Mouse (Mus musculus): ENCODE measurements at regions not wholly inside any gene's neighbourhood (a gene's known extent, or its start where the extent isn't known, plus 50 kb on each side); places are given as distances from the start of the nearest gene placed in this dataset.

GRCm38 (mm10) chr14:45993669-45994068 is 335.7 kb upstream of the Ddhd1 start:
- WGBS = 9% methylated on average over 3 of the region's 3 CpGs
- Histone ChIP-seq H3K4me2 (ENCODE audit: low read depth, low read length) (no peak overlapping the region), H3K9ac (replicated peaks; ENCODE audit: low read length) (no peak overlapping the region), H3K36me3 (ENCODE audit: insufficient read depth, low read length) (no peaks in the 10 kb centered on the region), H3K4me1 (ENCODE audit: insufficient read depth, low read length) (no peaks in the 10 kb centered on the region), H3K27me3 (ENCODE audit: insufficient read depth, low read length) (no peaks in the 10 kb centered on the region), H3K4me3 (ENCODE audit: low read length) (no peak overlapping the region), H3K9me3 (ENCODE audit: low read length) (no peaks in the 10 kb centered on the region), H3K27ac (no peak overlapping the region)
- DNase-seq (ENCODE audit: low spot score) = peak; percentile 78
- ATAC-seq = no peak
- peak; percentile 86 for TF ChIP-seq CTCF (IDR thresholded peaks at IDR 0.05; ENCODE audit: low read depth)

GRCm38 (mm10) chr14:45996760-45997159 is 338.8 kb upstream of the Ddhd1 start:
- ATAC-seq (0 out of 2 replicates have a peak, but pooled peaks have one; percentile 62), DNase-seq (ENCODE audit: low spot score) (peak; percentile 27)
- TF ChIP-seq CTCF (IDR thresholded peaks at IDR 0.05; ENCODE audit: low read depth) = no peak
- 50% methylated on average over 5 of the region's 5 CpGs for WGBS
- no peaks in the 10 kb centered on the region for H3K4me1 ChIP-seq (ENCODE audit: insufficient read depth, low read length)
- no peaks in the 10 kb centered on the region for H3K36me3 ChIP-seq (ENCODE audit: insufficient read depth, low read length)
- H3K4me2 ChIP-seq (ENCODE audit: low read depth, low read length) = no peak overlapping the region
- H3K27ac ChIP-seq = no peak overlapping the region
- H3K27me3 ChIP-seq (ENCODE audit: insufficient read depth, low read length) = no peaks in the 10 kb centered on the region
- no peaks in the 10 kb centered on the region for H3K9me3 ChIP-seq (ENCODE audit: low read length)
- H3K9ac ChIP-seq (replicated peaks; ENCODE audit: low read length) = no peak overlapping the region
- no peak overlapping the region for H3K4me3 ChIP-seq (ENCODE audit: low read length)

- no peak for ATAC-seq
- Histone ChIP-seq H3K4me2 (ENCODE audit: low read depth, low read length) (no peak overlapping the region), H3K9ac (replicated peaks; ENCODE audit: low read length) (no peak overlapping the region), H3K4me1 (ENCODE audit: insufficient read depth, low read length) (no peaks in the 10 kb centered on the region), H3K36me3 (ENCODE audit: insufficient read depth, low read length) (no peaks in the 10 kb centered on the region), H3K4me3 (ENCODE audit: low read length) (no peak overlapping the region), H3K27me3 (ENCODE audit: insufficient read depth, low read length) (no peaks in the 10 kb centered on the region), H3K27ac (no peak overlapping the region), H3K9me3 (ENCODE audit: low read length) (no peaks in the 10 kb centered on the region)
- no peak for TF ChIP-seq CTCF (IDR thresholded peaks at IDR 0.05; ENCODE audit: low read depth)
- 81% methylated on average over 6 of the region's 6 CpGs for WGBS
- DNase-seq (ENCODE audit: low spot score) = no peak
Observed at GRCm38 (mm10) chr14:46004078-46004477, 346.1 kb upstream of the Ddhd1 start.

- Histone ChIP-seq H3K9ac (replicated peaks; ENCODE audit: low read length) (no peak overlapping the region), H3K4me3 (ENCODE audit: low read length) (no peak overlapping the region), H3K4me1 (ENCODE audit: insufficient read depth, low read length) (no peaks in the 10 kb centered on the region), H3K27ac (no peak overlapping the region), H3K4me2 (ENCODE audit: low read depth, low read length) (no peak overlapping the region), H3K9me3 (ENCODE audit: low read length) (no peaks in the 10 kb centered on the region), H3K36me3 (ENCODE audit: insufficient read depth, low read length) (no peaks in the 10 kb centered on the region), H3K27me3 (ENCODE audit: insufficient read depth, low read length) (no peaks in the 10 kb centered on the region)
- TF ChIP-seq CTCF (IDR thresholded peaks at IDR 0.05; ENCODE audit: low read depth) = no peak
- DNase-seq (ENCODE audit: low spot score) (no peak), ATAC-seq (no peak)
- 65% methylated on average over 4 of the region's 4 CpGs for WGBS
Observed at GRCm38 (mm10) chr14:46005307-46005706, 347.4 kb upstream of the Ddhd1 start.

- no peak overlapping the region for H3K4me3 ChIP-seq (ENCODE audit: low read length)
- no peak overlapping the region for H3K9ac ChIP-seq (replicated peaks; ENCODE audit: low read length)
- 98% methylated on average over 2 of the region's 2 CpGs for WGBS
- no peak for DNase-seq (ENCODE audit: low spot score)
- H3K9me3 ChIP-seq (ENCODE audit: low read length) = no peaks in the 10 kb centered on the region
- ATAC-seq = no peak
- no peaks in the 10 kb centered on the region for H3K36me3 ChIP-seq (ENCODE audit: insufficient read depth, low read length)
- no peak overlapping the region for H3K4me2 ChIP-seq (ENCODE audit: low read depth, low read length)
- no peak for TF ChIP-seq CTCF (IDR thresholded peaks at IDR 0.05; ENCODE audit: low read depth)
- H3K27me3 ChIP-seq (ENCODE audit: insufficient read depth, low read length) = no peaks in the 10 kb centered on the region
- no peaks in the 10 kb centered on the region for H3K4me1 ChIP-seq (ENCODE audit: insufficient read depth, low read length)
- no peak overlapping the region for H3K27ac ChIP-seq
Observed at GRCm38 (mm10) chr14:46013232-46013631, 355.3 kb upstream of the Ddhd1 start.

GRCm38 (mm10) chr14:46014090-46014489 is 356.1 kb upstream of the Ddhd1 start:
- Histone ChIP-seq H3K4me3 (ENCODE audit: low read length) (no peak overlapping the region), H3K9me3 (ENCODE audit: low read length) (no peaks in the 10 kb centered on the region), H3K4me1 (ENCODE audit: insufficient read depth, low read length) (no peaks in the 10 kb centered on the region), H3K27ac (no peak overlapping the region), H3K4me2 (ENCODE audit: low read depth, low read length) (no peak overlapping the region), H3K27me3 (ENCODE audit: insufficient read depth, low read length) (no peaks in the 10 kb centered on the region), H3K9ac (replicated peaks; ENCODE audit: low read length) (no peak overlapping the region), H3K36me3 (ENCODE audit: insufficient read depth, low read length) (no peaks in the 10 kb centered on the region)
- DNase-seq (ENCODE audit: low spot score) (no peak), ATAC-seq (no peak)
- WGBS = 72% methylated on average over 2 of the region's 2 CpGs
- no peak for TF ChIP-seq CTCF (IDR thresholded peaks at IDR 0.05; ENCODE audit: low read depth)

GRCm38 (mm10) chr14:46015682-46016400 is 357.9 kb upstream of the Ddhd1 start:
- Histone ChIP-seq H3K27ac (no peak overlapping the region), H3K4me3 (ENCODE audit: low read length) (no peak overlapping the region), H3K4me2 (ENCODE audit: low read depth, low read length) (no peak overlapping the region), H3K9ac (replicated peaks; ENCODE audit: low read length) (no peak overlapping the region), H3K9me3 (ENCODE audit: low read length) (no peaks in the 10 kb centered on the region), H3K36me3 (ENCODE audit: insufficient read depth, low read length) (no peaks in the 10 kb centered on the region), H3K27me3 (ENCODE audit: insufficient read depth, low read length) (no peaks in the 10 kb centered on the region), H3K4me1 (ENCODE audit: insufficient read depth, low read length) (no peaks in the 10 kb centered on the region)
- 85% methylated on average over 6 of the region's 6 CpGs for WGBS
- no peak for TF ChIP-seq CTCF (IDR thresholded peaks at IDR 0.05; ENCODE audit: low read depth)
- no peak for DNase-seq (ENCODE audit: low spot score)
- ATAC-seq = no peak

Data from hindbrain, postnatal 0 days (tissue).